Mouse (Mus musculus) frontal cortex, adult 2 months (tissue): ENCODE results near the gene Tnfrsf4. TPM values are rescaled to one million over a fixed set of nuclear protein-coding genes. Genes with fewer than 3 reads are reported as not detected.

Experiments used
- DNase-seq, 2 experiments: peaks; one replicate each; pipeline ENCODE4 v3.0.0; 2022; ENCODE audit warnings: low spot score in 1 of 2; ENCODE audit errors: extremely low spot score in 1 of 2
- polyA plus RNA-seq: library from polyadenylated mRNA; depleted of rRNA; stranded (reverse); fragments of >200 nt; gene quantifications from 2 replicates; pipeline ENCODE4 v1.2.3, GENCODE M21; 2012

Gene Tnfrsf4
- polyA plus RNA-seq, 1 experiment = 3.6 TPM

GRCm38 (mm10) chr4:156024184-156024583, 10.5 kb downstream of the Tnfrsf4 start:
- no peak for DNase-seq

- peak in 1 of 2 experiments; percentile 73 for DNase-seq
Observed at GRCm38 (mm10) chr4:156026013-156026412, 12.4 kb downstream of the Tnfrsf4 start, which contains the start of gene Tnfrsf18. TSS of gene Tnfrsf18 (plus strand) at chr4:156026164.

GRCm38 (mm10) chr4:156028580-156028979, 14.9 kb downstream of the Tnfrsf4 start:
- no peak for DNase-seq

- DNase-seq = no peak
Observed at GRCm38 (mm10) chr4:156030651-156031118, 17.0 kb downstream of the Tnfrsf4 start.

GRCm38 (mm10) chr4:156031255-156031592, 17.6 kb downstream of the Tnfrsf4 start:
- no peak for DNase-seq

- peak; percentile 66 to 85 for DNase-seq
Observed at GRCm38 (mm10) chr4:156031593-156032391, 18.1 kb downstream of the Tnfrsf4 start.

DNA sequence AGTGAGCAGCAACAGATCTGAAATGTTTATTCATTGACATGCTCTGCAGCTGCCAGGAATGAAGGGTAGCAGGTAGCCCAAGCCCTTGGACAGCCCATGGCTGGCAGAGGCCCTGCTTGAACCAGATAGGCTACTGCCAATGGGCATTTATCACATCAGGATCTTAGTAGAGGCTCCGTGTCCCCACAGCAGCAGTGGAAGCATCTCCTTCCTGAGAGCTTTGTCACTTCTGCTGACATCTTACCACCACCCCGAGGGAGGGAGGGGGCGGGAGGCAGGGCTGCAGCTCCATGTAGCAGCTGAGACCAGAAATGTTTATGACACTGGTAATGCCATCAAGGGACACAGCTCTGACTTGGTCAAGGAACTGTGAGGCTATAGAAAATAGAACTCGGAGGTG, 19.2 kb downstream of the Tnfrsf4 start:
- DNase-seq = no peak

- peak in 1 of 2 experiments; percentile 54 for DNase-seq
Observed at GRCm38 (mm10) chr4:156033476-156034119, 20.0 kb downstream of the Tnfrsf4 start.

DNA sequence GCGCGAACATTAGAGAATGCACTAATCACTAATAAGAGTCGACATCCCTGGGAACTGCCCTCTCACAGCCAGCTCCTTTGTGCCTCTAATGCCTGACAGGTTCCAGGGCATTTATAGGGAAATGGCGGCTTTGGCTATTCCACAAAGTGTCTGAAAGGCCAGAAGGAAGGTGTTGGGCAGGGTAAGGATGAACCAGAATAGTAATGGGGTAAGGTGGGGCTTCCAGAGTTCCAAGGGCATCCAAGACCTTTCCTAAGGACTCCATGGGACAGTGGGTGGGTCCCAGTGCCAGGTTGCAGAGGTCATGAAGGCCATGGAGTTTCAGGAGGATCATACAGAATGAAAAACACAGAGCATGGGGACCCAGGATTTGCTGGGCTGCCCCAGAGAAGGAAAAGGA, 20.7 kb downstream of the Tnfrsf4 start:
- no peak for DNase-seq

DNA sequence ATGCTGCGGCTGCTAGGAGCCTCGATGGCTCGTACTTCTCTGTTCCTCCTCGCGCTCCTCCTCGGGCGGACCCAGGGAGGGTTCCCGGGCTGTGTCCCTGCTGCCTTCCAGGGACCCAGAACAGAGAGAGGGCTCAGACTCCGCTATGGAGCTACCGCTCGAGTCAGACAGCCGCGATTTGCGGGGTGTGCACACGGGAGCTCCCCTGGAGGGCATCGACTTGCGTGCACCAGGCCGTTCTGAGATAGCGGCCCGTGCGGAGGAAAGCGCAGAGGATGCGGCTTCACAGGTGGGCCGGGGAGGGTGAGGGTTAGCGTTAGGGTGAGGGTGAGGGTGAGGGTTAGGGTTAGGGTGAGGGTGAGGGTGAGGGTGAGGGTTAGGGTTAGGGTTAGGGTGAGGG, 21.3 kb downstream of the Tnfrsf4 start:
- no peak for DNase-seq

- no peak for DNase-seq
Observed at GRCm38 (mm10) chr4:156044754-156045153, 31.1 kb downstream of the Tnfrsf4 start.

- no peak for DNase-seq
Observed at GRCm38 (mm10) chr4:156049779-156050178, 36.1 kb downstream of the Tnfrsf4 start.

DNA sequence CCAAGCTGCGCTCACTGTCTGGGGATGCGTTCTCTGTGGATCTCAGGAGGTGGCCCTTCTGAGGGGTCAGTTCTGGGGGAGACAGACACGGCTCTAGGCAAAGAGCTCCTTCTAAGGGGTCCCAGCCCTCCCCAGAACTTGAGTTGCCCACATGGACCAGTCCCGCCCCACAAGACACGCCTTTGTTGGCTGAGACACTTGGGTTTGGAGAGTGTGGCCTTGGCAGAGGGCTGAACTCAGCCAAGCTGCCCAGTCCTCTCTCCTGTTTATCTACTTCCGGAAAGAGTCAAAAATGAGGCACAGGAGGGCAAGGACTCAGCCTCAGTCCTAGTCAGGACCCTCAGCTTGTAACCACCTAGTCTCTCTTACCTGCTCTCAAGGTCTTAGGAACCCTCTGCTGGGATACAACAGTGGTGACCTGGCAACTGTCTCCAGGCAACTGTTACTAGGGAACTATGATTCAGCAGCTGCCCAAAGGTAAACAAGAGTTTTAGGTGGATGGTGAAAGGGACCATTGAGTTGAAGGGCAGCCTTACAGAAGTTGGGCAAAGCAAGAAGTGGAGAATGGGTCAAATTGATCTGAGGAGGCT, 36.8 kb downstream of the Tnfrsf4 start:
- DNase-seq = no peak

GRCm38 (mm10) chr4:156053113-156053512, 39.5 kb downstream of the Tnfrsf4 start:
- no peak for DNase-seq

DNA sequence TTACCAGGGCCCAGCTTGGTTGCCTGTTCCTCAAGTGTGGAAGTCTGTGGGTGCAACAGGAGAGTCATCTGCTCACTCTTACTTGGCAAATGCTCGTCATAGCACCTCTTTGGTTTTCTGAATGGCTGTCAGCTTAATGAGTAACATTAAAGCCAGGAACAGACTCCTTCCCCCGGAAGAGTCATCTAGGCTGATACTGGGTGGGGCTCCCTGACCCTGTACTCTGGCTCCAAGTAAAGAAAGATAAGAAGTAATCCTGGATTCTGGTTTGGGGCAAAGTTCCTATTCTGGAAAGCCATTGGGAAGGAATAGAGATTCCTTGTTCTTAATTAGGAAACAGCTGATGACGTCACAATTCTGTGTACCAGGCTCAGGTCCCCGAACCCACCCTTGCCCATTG, 40.5 kb downstream of the Tnfrsf4 start:
- no peak for DNase-seq

DNA sequence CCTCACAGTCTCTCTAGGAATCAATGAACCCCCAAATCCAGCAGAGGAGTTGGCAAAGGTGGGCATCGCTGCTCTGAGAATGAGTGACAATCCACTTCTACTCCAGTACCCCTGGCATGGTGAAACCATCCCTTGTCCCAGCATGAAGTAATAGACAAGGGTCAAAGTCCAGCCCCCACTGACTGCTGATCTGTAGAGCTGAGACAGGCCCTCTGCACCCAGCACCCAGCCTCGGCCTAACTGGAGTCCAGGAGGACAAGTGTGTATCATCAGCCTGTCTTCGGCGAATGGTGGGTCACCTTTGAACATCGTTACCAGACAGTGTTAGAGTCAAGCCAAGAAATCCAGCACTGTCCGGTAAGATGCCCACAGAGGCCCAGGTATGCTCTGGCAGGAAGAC, 41.0 kb downstream of the Tnfrsf4 start:
- no peak for DNase-seq

DNA sequence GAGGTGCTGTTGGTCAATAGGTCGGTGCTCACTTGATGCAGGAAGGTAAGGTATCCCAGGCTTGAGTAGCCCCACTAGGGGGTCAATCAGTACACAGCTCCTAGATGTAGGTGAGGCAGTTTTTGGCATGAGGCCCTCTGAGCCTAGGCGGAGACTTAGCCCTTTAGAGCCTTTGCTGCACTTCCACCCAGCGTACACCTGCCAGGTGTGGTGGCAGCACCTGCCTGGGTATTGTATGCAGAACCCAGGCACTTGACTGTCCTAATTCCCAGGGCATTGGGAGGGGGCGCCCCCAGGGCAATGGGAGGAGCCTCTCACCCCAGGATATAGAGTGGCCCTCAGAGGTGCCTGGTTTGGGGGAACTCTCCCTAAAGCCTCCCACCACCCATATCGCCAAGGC, 41.5 kb downstream of the Tnfrsf4 start:
- no peak for DNase-seq

- no peak for DNase-seq
Observed at GRCm38 (mm10) chr4:156057702-156058101, 44.1 kb downstream of the Tnfrsf4 start.

- no peak for DNase-seq
Observed at GRCm38 (mm10) chr4:156058826-156059225, 45.2 kb downstream of the Tnfrsf4 start.

- no peak for DNase-seq
Observed at GRCm38 (mm10) chr4:156059261-156059660, 45.6 kb downstream of the Tnfrsf4 start, which contains the start of gene Ttll10. TSS of gene Ttll10 (minus strand) at chr4:156059414.

GRCm38 (mm10) chr4:156059713-156060112, 46.1 kb downstream of the Tnfrsf4 start:
- no peak for DNase-seq
